Mouse (Mus musculus): Measurements from ENCODE around the gene Emd.

DNA sequence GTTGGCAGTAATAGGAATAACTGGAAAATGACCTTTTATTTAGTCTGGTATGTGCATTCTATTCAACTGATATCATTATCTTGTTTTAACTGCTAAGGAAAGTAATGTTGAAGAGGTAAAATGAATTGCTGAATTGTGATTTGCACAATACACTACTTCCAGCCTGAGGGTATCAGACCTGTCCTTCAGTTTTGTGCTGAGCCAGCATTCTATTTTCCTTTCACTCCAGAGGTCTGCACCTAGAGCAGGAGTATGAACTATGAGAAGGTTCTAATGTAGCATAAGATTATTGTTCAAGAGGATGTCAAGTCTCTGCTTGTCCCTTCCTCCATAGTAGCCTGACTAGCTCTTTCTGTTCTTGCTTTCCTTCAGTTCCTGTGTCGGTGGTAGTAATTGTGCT, 43.9 kb downstream of the Emd start:
- TF ChIP-seq CTCF (IDR thresholded peaks at IDR 0.05; ENCODE audit: extremely low read depth, insufficient read depth, insufficient read length, insufficient replicate concordance) (no peak), POLR2A (IDR thresholded peaks at IDR 0.05; ENCODE audit: low read depth, low read length) (no peak)
